Mouse (Mus musculus): Measurements from ENCODE around the gene Rlf.

DNA sequence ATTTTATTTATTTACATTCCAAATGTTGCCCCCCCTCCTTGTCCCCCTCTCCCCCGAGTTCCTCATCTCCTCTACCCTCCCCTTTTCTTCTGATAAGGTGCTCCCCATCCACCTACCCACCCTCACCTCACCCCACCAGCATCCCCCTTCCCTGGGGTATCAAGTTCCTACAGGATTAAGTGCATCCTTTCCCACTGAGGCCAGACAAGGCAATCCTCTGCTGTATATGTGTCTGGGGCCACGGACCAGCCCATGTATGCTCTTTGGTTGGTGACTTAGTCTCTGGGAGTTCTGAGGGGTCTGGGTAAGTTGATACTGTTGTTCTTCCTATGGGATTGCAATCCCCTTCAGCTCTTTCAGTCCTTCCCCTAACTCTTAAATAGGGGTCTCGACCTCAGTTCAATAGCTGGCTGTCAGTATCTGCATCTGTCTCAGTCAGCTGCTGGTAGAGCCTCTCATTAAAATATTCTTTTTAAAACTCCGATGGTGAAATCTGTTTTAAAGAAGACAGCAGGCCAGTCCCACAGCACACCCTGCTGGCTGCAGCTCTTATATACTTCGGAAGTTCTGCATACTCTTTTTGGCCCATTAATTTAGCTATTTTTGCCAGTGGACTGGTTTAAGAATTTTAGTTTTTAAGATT lies 17.0 kb upstream of the Rlf start:
- TF ChIP-seq ZNF384 (IDR thresholded peaks at IDR 0.05; ENCODE audit: low read depth, low read length) (no peak), ZC3H11A (IDR thresholded peaks at IDR 0.05; ENCODE audit: borderline replicate concordance, low read depth, low read length) (peak; percentile 26; the same call in 1 of the 2 replicates), CHD2 (IDR thresholded peaks at IDR 0.05; ENCODE audit: low read depth, low read length) (no peak)

Measured in ES-E14 (cell line).